ENCODE assay signal across 10 mouse cellular contexts in the genomic region with DNA sequence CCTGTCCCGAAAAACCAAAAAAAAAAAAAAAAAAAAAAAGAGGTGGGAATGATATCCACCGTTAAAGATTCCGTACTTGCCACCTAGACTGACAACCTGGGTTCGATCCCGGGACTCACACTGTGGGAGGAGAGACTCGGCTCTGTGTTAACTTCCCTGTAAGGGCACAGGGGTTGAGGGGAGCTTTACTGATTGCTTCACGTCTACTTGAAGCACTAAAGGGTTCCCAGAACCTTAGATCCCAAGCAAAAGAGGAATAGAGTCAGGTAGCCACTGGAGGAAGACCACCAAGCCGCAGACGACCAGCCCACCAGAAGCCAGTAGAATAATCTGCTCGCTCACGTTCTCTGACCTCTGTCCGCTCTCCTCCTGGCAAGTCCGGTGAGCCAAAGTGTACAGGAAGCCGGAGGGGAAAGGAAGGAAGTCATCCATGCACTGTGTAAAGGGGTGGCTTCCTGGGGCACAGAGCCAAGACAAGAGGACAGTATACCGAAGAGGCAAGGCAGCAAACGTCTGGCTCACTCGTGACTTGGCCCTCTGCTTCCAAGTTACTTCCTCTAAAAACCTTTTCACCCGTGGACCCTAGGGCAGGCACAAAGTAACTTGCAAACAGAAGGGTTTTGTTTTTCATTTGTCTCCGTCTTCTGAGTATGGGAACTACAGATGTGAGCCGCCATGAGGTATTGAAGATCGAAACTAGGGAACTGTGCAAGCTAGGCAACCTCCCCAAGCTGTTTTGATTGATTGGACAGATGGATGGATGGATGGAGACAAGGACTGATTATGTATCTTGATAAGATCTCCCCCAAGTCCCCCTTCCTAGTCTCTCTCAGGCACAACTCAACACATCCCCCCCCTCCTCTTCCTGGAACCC. TPM values are rescaled to one million over a fixed set of nuclear protein-coding genes. Genes with fewer than 3 reads are reported as not detected.
DNase-seq lines count a peak whose midpoint lies in the region; ATAC-seq and TF ChIP-seq lines count a peak whose summit lies in the region.
"Had no signal": no experiment of that assay in that cellular context is flagged by ENCODE, and none has a peak within 500 bp of the region (broad histone marks: within the 10 kb centered on the region; RNA-seq: fewer than 3 reads in every experiment).

No protein-coding gene starts in this region.

- DNase-seq in urinary bladder, postnatal 14 days (ENCODE audit: low spot score): peak; percentile 24
- no peak for DNase-seq in urinary bladder, postnatal 25 days (ENCODE audit: low spot score)
- peak; percentile 34 for DNase-seq in lung, adult 2 months
- no peak for DNase-seq in layer of hippocampus, adult 9-10 months (ENCODE audit: low spot score)
- DNase-seq in left cerebral cortex, adult 11 months (ENCODE audit: low spot score): no peak
- no peak for DNase-seq in left cerebral cortex, adult 8-10 months (ENCODE audit: low spot score in 2 of 2)

- peak; percentile 80 to 85 for ATAC-seq in hematopoietic stem cell, adult 5-6 weeks (replicated peaks in 1 of 2; ENCODE audit: insufficient read depth in 1 of 2, low FRiP score in 2 of 2, low TSS enrichment in 1 of 2, low read depth in 1 of 2, poor library complexity in 2 of 2, severe bottlenecking in 2 of 2)
- ATAC-seq in erythroblast, adult 5-6 weeks (replicated peaks; ENCODE audit: low FRiP score, poor library complexity, severe bottlenecking): no peak

- TF ChIP-seq POLR2A in lung, adult 2 months (IDR thresholded peaks at IDR 0.05; ENCODE audit: borderline replicate concordance, extremely low read depth, low read depth, low read length): no peak

- no peaks in the 10 kb centered on the region; the same call in 1 of the 2 replicates for H3K4me1 ChIP-seq in lung, adult 2 months (ENCODE audit: control insufficient read depth, insufficient read depth, low read length)
- H3K4me1 ChIP-seq: stomach, embryonic 15.5 days had no signal

- TF ChIP-seq CTCF in lung, adult 2 months (IDR thresholded peaks at IDR 0.05; ENCODE audit: insufficient read depth, low read length): no peak

- H3K4me3 ChIP-seq in lung, adult 2 months (replicated peaks; ENCODE audit: extremely low read depth, low read depth, low read length): peak overlapping the region; percentile 15
- H3K4me3 ChIP-seq: stomach, embryonic 15.5 days had no signal

- WGBS in lung, adult 2 months: 33% methylated on average over 21 of the region's 21 CpGs

RNA-seq across cellular contexts. Expression of gene Lrp6, which starts 28.0 kb away (rescaled TPM):
- 72.1 and 75.6 TPM in 2 replicates for total RNA-seq in hematopoietic stem cell, adult 5-6 weeks (2017)
- polyA plus RNA-seq in lung, adult 2 months (2012; rRNA removed): 30.8 and 38.3 TPM in 2 replicates
- total RNA-seq in erythroblast, adult 5-6 weeks (2015; ENCODE audit: low replicate concordance): 2.3 and 6.0 TPM in 2 replicates
- total RNA-seq in erythroblast, adult 5-6 weeks (2017; ENCODE audit: low replicate concordance): 5.2 and 7.9 TPM in 2 replicates
- 10 to 100 TPM; 45.9 to 47.0 (median 46.4) TPM for total RNA-seq in left cerebral cortex, adult 8-10 months (2022)

RNA-seq across cellular contexts. Expression of gene Mansc1, which starts 37.5 kb away (rescaled TPM):
- 10.1 and 11.1 TPM in 2 replicates for total RNA-seq in hematopoietic stem cell, adult 5-6 weeks (2017)
- polyA plus RNA-seq in lung, adult 2 months (2012; rRNA removed): 9.5 and 11.8 TPM in 2 replicates
- 1.3 and 2.3 TPM in 2 replicates for total RNA-seq in erythroblast, adult 5-6 weeks (2015; ENCODE audit: low replicate concordance)
- total RNA-seq in erythroblast, adult 5-6 weeks (2017; ENCODE audit: low replicate concordance): 0.26 and 0.70 TPM in 2 replicates
- 10 to 100 TPM; 13.4 to 18.7 (median 14.5) TPM for total RNA-seq in left cerebral cortex, adult 8-10 months (2022)
- total RNA-seq: MEL had no signal

RNA-seq across cellular contexts. Expression of gene Borcs5, which starts 44.5 kb away (rescaled TPM):
- 7.8 and 8.5 TPM in 2 replicates for total RNA-seq in hematopoietic stem cell, adult 5-6 weeks (2017)
- 11.1 and 11.5 TPM in 2 replicates for polyA plus RNA-seq in lung, adult 2 months (2012; rRNA removed)
- 7.7 and 7.9 TPM in 2 replicates for total RNA-seq in erythroblast, adult 5-6 weeks (2015; ENCODE audit: low replicate concordance)
- total RNA-seq in erythroblast, adult 5-6 weeks (2017; ENCODE audit: low replicate concordance): 2.0 and 4.3 TPM in 2 replicates
- 10 to 100 TPM; 36.1 to 41.5 (median 38.2) TPM for total RNA-seq in left cerebral cortex, adult 8-10 months (2022)

Comparison
In these comparisons a context has a peak if more than half of its experiments do, and no peak if none do; other contexts are left out.
1. DNase-seq: peak in urinary bladder, postnatal 14 days (single experiment) and lung, adult 2 months (single experiment); none in urinary bladder, postnatal 25 days (single experiment), layer of hippocampus, adult 9-10 months (single experiment), left cerebral cortex, adult 11 months (single experiment) and left cerebral cortex, adult 8-10 months (0 of 2).